Mouse (Mus musculus) embryonic facial prominence, embryonic 11.5 days (tissue): ENCODE measurements around the gene Kbtbd13. TPM values are rescaled to one million over a fixed set of nuclear protein-coding genes. Genes with fewer than 3 reads are reported as not detected.

Experiments used
- ATAC-seq: fragments of 200-750 bp; cut with Nextera tagmentation; replicated peaks from 2 replicates; pipeline ENCODE4 v1.8.0; 2017; ENCODE audit warnings: low read depth; ENCODE audit not compliant: insufficient number of reproducible peaks, low FRiP score, low TSS enrichment
- DNase-seq: peaks from one replicate; pipeline ENCODE4 v3.0.0-alpha.2; 2015; ENCODE audit warnings: low spot score
- H3K27ac ChIP-seq: fragments of 300-500 bp; sonication (generic); replicated peaks from 2 replicates; pipeline ENCODE4 v1.5.1; 2014; ENCODE audit warnings: mild to moderate bottlenecking, low read depth, low read length, control low read depth
- H3K27me3 ChIP-seq: fragments of 300-500 bp; sonication (generic); 2 replicates; pipeline ENCODE4 v1.6.1; 2014; ENCODE audit warnings: mild to moderate bottlenecking, low read length, moderate library complexity, mixed read lengths; ENCODE audit not compliant: control insufficient read depth, insufficient read depth
- H3K36me3 ChIP-seq: fragments of 300-500 bp; sonication (generic); replicated peaks from 2 replicates; pipeline ENCODE4 v1.6.1; 2014; ENCODE audit warnings: low read depth, mild to moderate bottlenecking, low read length, moderate library complexity, mixed read lengths; ENCODE audit not compliant: control insufficient read depth, insufficient read depth
- H3K4me1 ChIP-seq: fragments of 300-500 bp; sonication (generic); 2 replicates; pipeline ENCODE4 v1.6.1; 2014; ENCODE audit warnings: low read length, mixed read lengths; ENCODE audit not compliant: control insufficient read depth, insufficient read depth
- H3K4me2 ChIP-seq: fragments of 300-500 bp; sonication (generic); 2 replicates; pipeline ENCODE4 v1.6.1; 2014; ENCODE audit warnings: low read depth, mild to moderate bottlenecking, control low read depth, low read length, moderate library complexity
- H3K4me3 ChIP-seq: fragments of 300-500 bp; sonication (generic); 2 replicates; pipeline ENCODE4 v1.5.1; 2014; ENCODE audit warnings: low read depth, low read length, control low read depth
- H3K9ac ChIP-seq: fragments of 300-500 bp; sonication (generic); replicated peaks from 2 replicates; pipeline ENCODE4 v1.6.1; 2014; ENCODE audit warnings: mild to moderate bottlenecking, control low read depth, low read length
- H3K9me3 ChIP-seq: fragments of 300-500 bp; sonication (generic); replicated peaks from 2 replicates; pipeline ENCODE4 v1.6.1; 2016; ENCODE audit warnings: mild to moderate bottlenecking, low read length, inconsistent platforms, mixed read lengths; ENCODE audit not compliant: control insufficient read depth
- WGBS: fragments of 180-500 bp; shearing (Covaris S2); extraction: QIAGEN DNeasy Blood & Tissue Kit; methylation state at CpG from one replicate; pipeline ENCODE4 v1.1.7; 2014; 5-methylcytosine and 5-hydroxymethylcytosine counted together
- polyA plus RNA-seq: library from polyadenylated mRNA; unstranded; fragments of >200 nt; fragmentation: Nextera tagmentation; extraction: Ambion mirVana; gene quantifications from 2 replicates; pipeline ENCODE4 v1.2.1, GENCODE M21; 2014

Kbtbd13 gene
- 1.2 and 1.3 TPM in 2 replicates for polyA plus RNA-seq

DNA sequence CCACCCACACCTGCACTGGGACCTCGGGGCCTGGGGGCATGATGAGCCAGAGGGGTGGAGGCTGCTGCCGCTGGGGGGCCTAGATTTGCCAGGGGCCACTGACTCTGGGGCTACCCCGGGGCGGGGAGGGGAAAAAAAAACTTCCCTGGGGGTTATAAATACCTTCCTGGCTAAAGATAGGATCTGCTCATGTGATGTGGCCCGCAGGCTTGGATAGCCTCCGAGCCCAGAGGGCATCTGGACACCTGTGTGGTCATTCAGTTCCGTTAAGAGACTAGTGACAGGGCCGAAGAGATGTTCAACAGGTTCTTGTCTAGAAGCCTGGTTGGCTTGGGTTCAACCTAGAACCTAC is at the start of gene Kbtbd13:
Kbtbd13 (minus strand) TSS at position 40 of the 352 bp plus-strand sequence.
- Histone ChIP-seq H3K27me3 (peaks cover 25% of the 10 kb centered on the region), H3K9me3 (no peaks in the 10 kb centered on the region), H3K27ac (no peak within 1 kb of the TSS), H3K4me1 (no peaks in the 10 kb centered on the region), H3K4me3 (peak within 1 kb of the TSS; percentile 36), H3K9ac (peak within 1 kb of the TSS; percentile 60), H3K4me2 (peak within 1 kb of the TSS; percentile 50), H3K36me3 (no peaks in the 10 kb centered on the region)
- WGBS: 37% methylated on average over 8 of the region's 8 CpGs
- DNase-seq (no peak), ATAC-seq (no peak)

- under 1% methylated on average over 54 of the region's 54 CpGs for WGBS
- Histone ChIP-seq H3K4me3 (peak within 1 kb of the TSS; percentile 93), H3K9me3 (no peaks in the 10 kb centered on the region), H3K4me2 (peak within 1 kb of the TSS; percentile 72), H3K27me3 (no peaks in the 10 kb centered on the region), H3K27ac (no peak within 1 kb of the TSS), H3K4me1 (0 out of 2 replicates have a peak, but pooled peaks cover 3% of the 10 kb centered on the region), H3K9ac (peak within 1 kb of the TSS; percentile 84), H3K36me3 (no peaks in the 10 kb centered on the region)
- peak; percentile 97 for DNase-seq
- ATAC-seq: peak; percentile 85
Measured at GRCm38 (mm10) chr9:65435671-65436301, 44.3 kb upstream of the Kbtbd13 start, which contains the start of gene Mtfmt. TSS of gene Mtfmt (plus strand) at chr9:65435782.

- 0 out of 2 replicates have a peak, but pooled peaks have one; percentile 26 for ATAC-seq
- no peaks in the 10 kb centered on the region for H3K9me3 ChIP-seq
- H3K27me3 ChIP-seq: no peaks in the 10 kb centered on the region
- no peak for DNase-seq
- no peaks in the 10 kb centered on the region for H3K36me3 ChIP-seq
- no peak overlapping the region for H3K4me3 ChIP-seq
- H3K4me1 ChIP-seq: 0 out of 2 replicates have a peak, but pooled peaks cover 3% of the 10 kb centered on the region
- no peak overlapping the region for H3K4me2 ChIP-seq
- 77% methylated on average over 4 of the region's 4 CpGs for WGBS
- no peak overlapping the region for H3K9ac ChIP-seq
- no peak overlapping the region for H3K27ac ChIP-seq
Measured at GRCm38 (mm10) chr9:65435211-65435610, 43.8 kb upstream of the Kbtbd13 start.

- no peak overlapping the region for H3K27ac ChIP-seq
- no peaks in the 10 kb centered on the region for H3K9me3 ChIP-seq
- no peaks in the 10 kb centered on the region for H3K36me3 ChIP-seq
- DNase-seq: peak; percentile 45
- no peak overlapping the region for H3K9ac ChIP-seq
- no peak for ATAC-seq
- no peaks in the 10 kb centered on the region for H3K27me3 ChIP-seq
- 63% methylated on average over 5 of the region's 5 CpGs for WGBS
- H3K4me3 ChIP-seq: no peak overlapping the region
- H3K4me2 ChIP-seq: no peak overlapping the region
- 0 out of 2 replicates have a peak, but pooled peaks cover 3% of the 10 kb centered on the region for H3K4me1 ChIP-seq
Measured at GRCm38 (mm10) chr9:65434140-65434539, 42.7 kb upstream of the Kbtbd13 start.

DNA sequence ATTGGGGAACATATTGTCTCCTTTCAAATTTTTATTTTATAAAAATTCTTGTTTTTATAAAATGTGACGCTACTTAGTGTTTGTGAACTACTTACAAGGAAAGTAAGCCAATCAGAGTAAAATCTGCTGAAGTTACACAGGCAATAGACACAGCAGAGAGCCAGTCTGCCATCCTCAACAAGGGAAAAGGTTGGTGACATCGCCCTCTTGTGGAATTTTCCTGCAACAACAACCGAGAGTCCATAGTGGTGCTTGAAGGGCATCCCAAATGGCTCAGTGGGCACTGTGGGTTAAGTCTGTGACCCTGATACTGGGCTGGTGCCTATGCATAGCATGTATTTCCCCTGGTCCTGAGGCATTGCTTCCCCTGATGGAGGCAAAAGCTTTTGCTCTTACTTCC is 40.8 kb upstream of the Kbtbd13 start:
- Histone ChIP-seq H3K27me3 (no peaks in the 10 kb centered on the region), H3K36me3 (no peaks in the 10 kb centered on the region), H3K9ac (no peak overlapping the region), H3K9me3 (no peaks in the 10 kb centered on the region), H3K4me3 (no peak overlapping the region), H3K27ac (no peak overlapping the region), H3K4me1 (0 out of 2 replicates have a peak, but pooled peaks cover 3% of the 10 kb centered on the region), H3K4me2 (no peak overlapping the region)
- peak; percentile 90 for DNase-seq
- ATAC-seq: no peak
- WGBS: 2% methylated on average over 3 of the region's 3 CpGs

- Histone ChIP-seq H3K9ac (no peak overlapping the region), H3K4me2 (no peak overlapping the region), H3K27ac (no peak overlapping the region), H3K9me3 (no peaks in the 10 kb centered on the region), H3K4me3 (no peak overlapping the region), H3K4me1 (no peaks in the 10 kb centered on the region), H3K36me3 (no peaks in the 10 kb centered on the region), H3K27me3 (no peaks in the 10 kb centered on the region)
- 85% methylated on average over 5 of the region's 5 CpGs for WGBS
- DNase-seq (no peak), ATAC-seq (no peak)
Measured at GRCm38 (mm10) chr9:65430921-65431320, 39.5 kb upstream of the Kbtbd13 start.

- no peak for ATAC-seq
- Histone ChIP-seq H3K4me1 (no peaks in the 10 kb centered on the region), H3K9me3 (no peaks in the 10 kb centered on the region), H3K36me3 (no peaks in the 10 kb centered on the region), H3K27me3 (no peaks in the 10 kb centered on the region), H3K4me3 (no peak overlapping the region), H3K4me2 (no peak overlapping the region), H3K27ac (no peak overlapping the region), H3K9ac (no peak overlapping the region)
- DNase-seq: no peak
Measured at GRCm38 (mm10) chr9:65430401-65430800, 38.9 kb upstream of the Kbtbd13 start.

GRCm38 (mm10) chr9:65428003-65428402 is 36.6 kb upstream of the Kbtbd13 start:
- WGBS: 80% methylated on average over 5 of the region's 5 CpGs
- DNase-seq: no peak
- no peak for ATAC-seq

More at GRCm38 (mm10) chr9:65428003-65428402, 36.6 kb upstream of the Kbtbd13 start:
- Histone ChIP-seq H3K36me3 (no peaks in the 10 kb centered on the region), H3K4me2 (no peak overlapping the region), H3K4me1 (no peaks in the 10 kb centered on the region), H3K9me3 (no peaks in the 10 kb centered on the region), H3K27ac (no peak overlapping the region), H3K27me3 (no peaks in the 10 kb centered on the region), H3K9ac (no peak overlapping the region), H3K4me3 (no peak overlapping the region)
